Mouse (Mus musculus) liver, embryonic 14.5 days (tissue): ENCODE measurements around the gene Mfsd2a.

Source experiments
- CTCF ChIP-seq: IDR thresholded peaks from 2 replicates; pipeline ENCODE4 v1.5.1; 2016; ENCODE audit warnings: antibody characterized with exemption, low read depth, control low read depth
- EP300 ChIP-seq: IDR thresholded peaks from 2 replicates; pipeline ENCODE4 v1.6.1; 2016; ENCODE audit warnings: antibody characterized with exemption, low read depth

DNA sequence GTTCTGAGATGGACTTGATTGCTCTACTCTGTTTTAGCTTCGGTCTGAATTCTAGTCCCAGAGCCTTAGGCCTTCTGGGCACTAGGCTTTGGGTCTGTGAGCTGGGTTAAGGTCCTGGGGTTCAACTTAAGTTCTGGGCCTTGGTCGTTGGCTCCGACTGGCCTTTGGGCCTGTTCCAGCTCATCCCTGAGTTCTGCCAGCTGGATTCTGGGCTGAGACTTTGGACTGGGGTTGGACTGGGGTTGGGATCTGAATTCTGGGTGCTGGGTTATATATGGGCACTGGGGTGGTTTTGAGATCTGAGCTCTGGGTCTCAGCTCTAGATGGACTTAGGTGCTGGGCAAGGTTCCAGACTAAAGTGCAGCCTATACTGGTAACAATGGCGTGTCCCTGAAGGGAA lies 10.2 kb upstream of the Mfsd2a start:
- TF ChIP-seq CTCF (no peak), EP300 (no peak)
